Mouse (Mus musculus) midbrain, postnatal 0 days (tissue): ENCODE measurements around the gene Ap2a1. TPM values are rescaled to one million over a fixed set of nuclear protein-coding genes. Genes with fewer than 3 reads are reported as not detected.

ENCODE experiments used
- ATAC-seq: fragments of 200-750 bp; cut with Nextera tagmentation; 2 replicates; pipeline ENCODE4 v1.8.0; 2017; ENCODE audit warnings: moderate number of reproducible peaks, mild to moderate bottlenecking, moderate TSS enrichment, moderate library complexity; ENCODE audit not compliant: low FRiP score
- DNase-seq: peaks from one replicate; pipeline ENCODE4 v3.0.0-alpha.2; 2015; ENCODE audit warnings: low spot score
- H3K27ac ChIP-seq: fragments of 300-500 bp; sonication (generic); 2 replicates; pipeline ENCODE4 v1.5.1; 2014; ENCODE audit warnings: low read depth, mild to moderate bottlenecking, low read length, mixed read lengths
- H3K27me3 ChIP-seq: fragments of 300-500 bp; sonication (generic); 2 replicates; pipeline ENCODE4 v1.6.1; 2014; ENCODE audit warnings: low read length, control low read depth, mixed read lengths; ENCODE audit not compliant: insufficient read depth
- H3K36me3 ChIP-seq: fragments of 300-500 bp; sonication (generic); 2 replicates; pipeline ENCODE4 v1.6.1; 2014; ENCODE audit warnings: low read length, control low read depth, mixed read lengths; ENCODE audit not compliant: insufficient read depth
- H3K4me1 ChIP-seq: fragments of 300-500 bp; sonication (generic); 2 replicates; pipeline ENCODE4 v1.6.1; 2014; ENCODE audit warnings: mild to moderate bottlenecking, control low read depth, antibody characterized with exemption, low read length, mixed read lengths; ENCODE audit not compliant: insufficient read depth
- H3K4me2 ChIP-seq: fragments of 300-500 bp; sonication (generic); 2 replicates; pipeline ENCODE4 v1.6.1; 2014; ENCODE audit warnings: low read depth, mild to moderate bottlenecking, low read length, mixed read lengths; ENCODE audit not compliant: poor library complexity, severe bottlenecking
- H3K4me3 ChIP-seq: fragments of 300-500 bp; sonication (generic); 2 replicates; pipeline ENCODE4 v1.5.1; 2014; ENCODE audit warnings: low read depth, mild to moderate bottlenecking, low read length, moderate library complexity
- H3K9ac ChIP-seq: fragments of 300-500 bp; sonication (generic); replicated peaks from 2 replicates; pipeline ENCODE4 v1.6.1; 2014; ENCODE audit warnings: mild to moderate bottlenecking, low read length, moderate library complexity, mixed read lengths; ENCODE audit not compliant: poor library complexity, severe bottlenecking
- H3K9me3 ChIP-seq: fragments of 300-500 bp; sonication (generic); 2 replicates; pipeline ENCODE4 v1.6.1; 2016; ENCODE audit warnings: low read length, control low read depth
- CTCF ChIP-seq: IDR thresholded peaks from 2 replicates; pipeline ENCODE4 v1.5.1; 2016; ENCODE audit warnings: antibody characterized with exemption, mild to moderate bottlenecking
- WGBS: fragments of 180-500 bp; shearing (Covaris S2); extraction: QIAGEN DNeasy Blood & Tissue Kit; methylation state at CpG from one replicate; pipeline ENCODE4 v1.1.7; 2014; 5-methylcytosine and 5-hydroxymethylcytosine counted together
- polyA plus RNA-seq: library from polyadenylated mRNA; unstranded; fragments of >200 nt; fragmentation: Nextera tagmentation; extraction: Ambion mirVana; gene quantifications from 2 replicates; pipeline ENCODE4 v1.2.1, GENCODE M21; 2015
- total RNA-seq: library from RNA; depleted of rRNA; stranded (reverse); fragments of >200 nt; gene quantifications from 2 replicates; pipeline ENCODE4 v1.2.3, GENCODE M21; 2014

The Ap2a1 gene
- total and polyA plus RNA-seq, 2 experiments from 2014 or later = 129 to 238 TPM

- Histone ChIP-seq H3K4me1 (peaks cover 23% of the 10 kb centered on the region), H3K36me3 (peaks cover 38% of the 10 kb centered on the region)
Observed at GRCm38 (mm10) chr7:44864595-44865542, 64.4 kb downstream of the Ap2a1 start.

DNA sequence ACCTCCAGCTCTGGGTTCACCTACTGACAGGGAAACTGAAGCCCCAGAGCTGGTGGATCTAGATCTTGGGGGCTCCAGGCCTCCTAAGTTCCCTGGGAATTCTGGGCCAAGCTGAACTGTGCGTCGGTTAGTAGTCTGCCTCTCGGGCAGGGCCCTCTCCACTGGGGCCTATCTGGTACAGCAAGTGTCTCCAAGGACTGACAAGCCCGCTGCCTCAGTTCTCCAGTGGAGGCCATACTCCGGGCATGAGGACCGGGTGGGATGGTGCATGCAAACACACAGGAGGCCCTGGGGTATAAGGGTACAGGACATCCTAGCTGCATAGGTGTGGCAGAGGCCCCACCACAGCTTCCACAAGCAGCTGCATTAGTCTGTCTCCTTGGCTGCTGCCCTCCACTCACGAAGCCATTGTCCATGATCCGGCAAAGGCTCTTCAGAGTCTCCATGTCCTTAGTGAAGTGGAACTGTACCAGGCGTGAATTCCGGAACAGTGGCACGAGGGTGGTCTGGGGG lies 65.3 kb downstream of the Ap2a1 start:
- Histone ChIP-seq H3K4me1 (peaks cover 23% of the 10 kb centered on the region), H3K36me3 (peaks cover 38% of the 10 kb centered on the region), H3K4me2 (no peak overlapping the region), H3K9ac (no peak overlapping the region), H3K27ac (no peak overlapping the region), H3K9me3 (no peaks in the 10 kb centered on the region), H3K4me3 (no peak overlapping the region), H3K27me3 (no peaks in the 10 kb centered on the region)
- WGBS = 82% methylated on average over 11 of the region's 11 CpGs
- ATAC-seq = no peak
- DNase-seq = no peak
- TF ChIP-seq CTCF = no peak

More at GRCm38 (mm10) chr7:44864595-44865542, 64.4 kb downstream of the Ap2a1 start:
- H3K9ac ChIP-seq = no peak overlapping the region
- 79% methylated on average over 24 of the region's 24 CpGs for WGBS
- H3K4me2 ChIP-seq = no peak overlapping the region
- no peak overlapping the region for H3K27ac ChIP-seq
- DNase-seq = no peak
- ATAC-seq = no peak
- no peak for TF ChIP-seq CTCF
- H3K27me3 ChIP-seq = no peaks in the 10 kb centered on the region
- no peak overlapping the region for H3K4me3 ChIP-seq
- no peaks in the 10 kb centered on the region for H3K9me3 ChIP-seq

GRCm38 (mm10) chr7:44863210-44863609 lies 66.1 kb downstream of the Ap2a1 start:
- Histone ChIP-seq H3K4me2 (no peak overlapping the region), H3K4me1 (peaks cover 25% of the 10 kb centered on the region), H3K9me3 (no peaks in the 10 kb centered on the region), H3K9ac (no peak overlapping the region), H3K36me3 (peaks cover 38% of the 10 kb centered on the region), H3K4me3 (no peak overlapping the region), H3K27me3 (no peaks in the 10 kb centered on the region), H3K27ac (no peak overlapping the region)
- DNase-seq (no peak), ATAC-seq (no peak)
- WGBS = 89% methylated on average over 14 of the region's 14 CpGs
- no peak for TF ChIP-seq CTCF

GRCm38 (mm10) chr7:44862434-44862833 lies 66.9 kb downstream of the Ap2a1 start:
- H3K4me3 ChIP-seq = no peak overlapping the region
- peaks cover 21% of the 10 kb centered on the region; the same call in 1 of the 2 replicates for H3K4me1 ChIP-seq
- 89% methylated on average over 8 of the region's 8 CpGs for WGBS
- TF ChIP-seq CTCF = no peak
- H3K27me3 ChIP-seq = no peaks in the 10 kb centered on the region
- H3K4me2 ChIP-seq = no peak overlapping the region
- ATAC-seq = no peak
- peaks cover 38% of the 10 kb centered on the region for H3K36me3 ChIP-seq
- H3K9me3 ChIP-seq = no peaks in the 10 kb centered on the region
- H3K9ac ChIP-seq = no peak overlapping the region
- no peak overlapping the region for H3K27ac ChIP-seq
- no peak for DNase-seq

DNA sequence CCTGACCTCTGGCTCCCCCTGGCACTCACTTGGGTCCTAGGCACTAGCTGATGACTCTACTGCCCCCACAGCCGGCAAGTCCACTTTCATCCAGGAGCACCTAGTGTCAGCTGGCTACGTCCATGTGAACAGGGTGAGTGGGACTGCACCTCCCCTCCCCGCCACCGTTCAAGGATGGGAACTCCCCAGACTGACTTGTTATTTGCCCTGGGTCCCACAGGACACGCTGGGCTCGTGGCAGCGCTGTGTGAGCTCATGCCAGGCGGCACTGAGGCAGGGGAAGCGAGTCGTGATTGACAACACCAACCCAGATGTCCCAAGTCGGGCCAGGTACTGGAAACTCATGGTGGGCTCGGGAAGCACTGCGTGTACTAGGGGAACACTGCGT lies 67.9 kb downstream of the Ap2a1 start:
- no peak overlapping the region for H3K27ac ChIP-seq
- no peaks in the 10 kb centered on the region for H3K9me3 ChIP-seq
- ATAC-seq = no peak
- no peak overlapping the region for H3K4me2 ChIP-seq
- H3K4me3 ChIP-seq = no peak overlapping the region
- H3K36me3 ChIP-seq = peaks cover 37% of the 10 kb centered on the region
- peaks cover 15% of the 10 kb centered on the region; the same call in 1 of the 2 replicates for H3K4me1 ChIP-seq
- H3K27me3 ChIP-seq = no peaks in the 10 kb centered on the region
- no peak for TF ChIP-seq CTCF
- DNase-seq = no peak
- H3K9ac ChIP-seq = no peak overlapping the region
- 73% methylated on average over 14 of the region's 14 CpGs for WGBS
